Mouse (Mus musculus): ENCODE measurements around the gene Opn4. TPM values are rescaled to one million over a fixed set of nuclear protein-coding genes. Genes with fewer than 3 reads are reported as not detected.

Gene Opn4
- polyA plus RNA-seq (2014; fragmentation: Nextera tagmentation; extraction: Ambion mirVana): not detected in 2 replicates

- no peak for DNase-seq (ENCODE audit: low spot score)
- H3K4me3 ChIP-seq (ENCODE audit: low read depth, low read length): no peak within 1 kb of the TSS
- no peaks in the 10 kb centered on the region for H3K4me1 ChIP-seq (ENCODE audit: control insufficient read depth, insufficient read depth, low read length)
- H3K4me2 ChIP-seq (ENCODE audit: low read depth): no peak within 1 kb of the TSS
- H3K9ac ChIP-seq (ENCODE audit: low read length): no peak within 1 kb of the TSS
- no peaks in the 10 kb centered on the region for H3K9me3 ChIP-seq (ENCODE audit: control insufficient read depth, low read length)
- no peaks in the 10 kb centered on the region for H3K27me3 ChIP-seq (ENCODE audit: control insufficient read depth, insufficient read depth, low read length)
- H3K27ac ChIP-seq (ENCODE audit: low read depth, low read length): no peak within 1 kb of the TSS
- no peak for ATAC-seq (ENCODE audit: insufficient read depth, low FRiP score, low TSS enrichment)
- 84% methylated on average over 8 of the region's 8 CpGs for WGBS
- no peaks in the 10 kb centered on the region for H3K36me3 ChIP-seq (ENCODE audit: control insufficient read depth, insufficient read depth, low read length)
Observed at GRCm38 (mm10) chr14:34599941-34600340, at the start of gene Opn4. Opn4 (minus strand) TSS chr14:34600142.

GRCm38 (mm10) chr14:34647870-34648475 lies 48.0 kb upstream of the Opn4 start:
- no peak overlapping the region for H3K9ac ChIP-seq (ENCODE audit: low read length)
- ATAC-seq (ENCODE audit: insufficient read depth, low FRiP score, low TSS enrichment) (no peak), DNase-seq (ENCODE audit: low spot score) (no peak)
- H3K27ac ChIP-seq (ENCODE audit: low read depth, low read length): no peak overlapping the region
- no peaks in the 10 kb centered on the region for H3K9me3 ChIP-seq (ENCODE audit: control insufficient read depth, low read length)
- H3K4me2 ChIP-seq (ENCODE audit: low read depth): no peak overlapping the region
- no peaks in the 10 kb centered on the region for H3K27me3 ChIP-seq (ENCODE audit: control insufficient read depth, insufficient read depth, low read length)
- no peaks in the 10 kb centered on the region for H3K36me3 ChIP-seq (ENCODE audit: control insufficient read depth, insufficient read depth, low read length)
- 92% methylated on average over 8 of the region's 8 CpGs for WGBS
- no peaks in the 10 kb centered on the region for H3K4me1 ChIP-seq (ENCODE audit: control insufficient read depth, insufficient read depth, low read length)
- no peak overlapping the region for H3K4me3 ChIP-seq (ENCODE audit: low read depth, low read length)

- ATAC-seq (ENCODE audit: insufficient read depth, low FRiP score, low TSS enrichment) (no peak), DNase-seq (ENCODE audit: low spot score) (no peak)
- Histone ChIP-seq H3K27ac (ENCODE audit: low read depth, low read length) (no peak overlapping the region), H3K4me2 (ENCODE audit: low read depth) (no peak overlapping the region), H3K4me3 (ENCODE audit: low read depth, low read length) (no peak overlapping the region), H3K4me1 (ENCODE audit: control insufficient read depth, insufficient read depth, low read length) (no peaks in the 10 kb centered on the region), H3K9ac (ENCODE audit: low read length) (no peak overlapping the region), H3K27me3 (ENCODE audit: control insufficient read depth, insufficient read depth, low read length) (no peaks in the 10 kb centered on the region), H3K9me3 (ENCODE audit: control insufficient read depth, low read length) (no peaks in the 10 kb centered on the region), H3K36me3 (ENCODE audit: control insufficient read depth, insufficient read depth, low read length) (no peaks in the 10 kb centered on the region)
- 77% methylated on average over 7 of the region's 7 CpGs for WGBS
Observed at GRCm38 (mm10) chr14:34644140-34644539, 44.2 kb upstream of the Opn4 start.

- Histone ChIP-seq H3K4me1 (ENCODE audit: control insufficient read depth, insufficient read depth, low read length) (no peaks in the 10 kb centered on the region), H3K36me3 (ENCODE audit: control insufficient read depth, insufficient read depth, low read length) (no peaks in the 10 kb centered on the region), H3K4me3 (ENCODE audit: low read depth, low read length) (no peak overlapping the region), H3K9me3 (ENCODE audit: control insufficient read depth, low read length) (no peaks in the 10 kb centered on the region), H3K4me2 (ENCODE audit: low read depth) (no peak overlapping the region), H3K9ac (ENCODE audit: low read length) (no peak overlapping the region), H3K27me3 (ENCODE audit: control insufficient read depth, insufficient read depth, low read length) (no peaks in the 10 kb centered on the region), H3K27ac (ENCODE audit: low read depth, low read length) (no peak overlapping the region)
- ATAC-seq (ENCODE audit: insufficient read depth, low FRiP score, low TSS enrichment): no peak
- DNase-seq (ENCODE audit: low spot score): no peak
- WGBS: 91% methylated on average over 6 of the region's 6 CpGs
Observed at GRCm38 (mm10) chr14:34635721-34636120, 35.8 kb upstream of the Opn4 start.

- H3K9me3 ChIP-seq (ENCODE audit: control insufficient read depth, low read length): no peaks in the 10 kb centered on the region
- no peak for ATAC-seq (ENCODE audit: insufficient read depth, low FRiP score, low TSS enrichment)
- no peaks in the 10 kb centered on the region for H3K27me3 ChIP-seq (ENCODE audit: control insufficient read depth, insufficient read depth, low read length)
- no peak overlapping the region for H3K27ac ChIP-seq (ENCODE audit: low read depth, low read length)
- H3K4me2 ChIP-seq (ENCODE audit: low read depth): no peak overlapping the region
- no peak overlapping the region for H3K9ac ChIP-seq (ENCODE audit: low read length)
- whole genome bisulfite sequencing: 34% methylated on average over 7 of the region's 7 CpGs
- H3K4me1 ChIP-seq (ENCODE audit: control insufficient read depth, insufficient read depth, low read length): no peaks in the 10 kb centered on the region
- H3K36me3 ChIP-seq (ENCODE audit: control insufficient read depth, insufficient read depth, low read length): no peaks in the 10 kb centered on the region
- H3K4me3 ChIP-seq (ENCODE audit: low read depth, low read length): no peak overlapping the region
- no peak for DNase-seq (ENCODE audit: low spot score)
Observed at GRCm38 (mm10) chr14:34635192-34635591, 35.2 kb upstream of the Opn4 start.

GRCm38 (mm10) chr14:34632722-34633448 lies 32.9 kb upstream of the Opn4 start:
- 81% methylated on average over 10 of the region's 10 CpGs for WGBS
- H3K9me3 ChIP-seq (ENCODE audit: control insufficient read depth, low read length): no peaks in the 10 kb centered on the region
- no peak overlapping the region for H3K4me2 ChIP-seq (ENCODE audit: low read depth)
- ATAC-seq (ENCODE audit: insufficient read depth, low FRiP score, low TSS enrichment): no peak
- H3K4me3 ChIP-seq (ENCODE audit: low read depth, low read length): no peak overlapping the region
- H3K27ac ChIP-seq (ENCODE audit: low read depth, low read length): no peak overlapping the region
- no peak for DNase-seq (ENCODE audit: low spot score)
- H3K36me3 ChIP-seq (ENCODE audit: control insufficient read depth, insufficient read depth, low read length): no peaks in the 10 kb centered on the region
- H3K27me3 ChIP-seq (ENCODE audit: control insufficient read depth, insufficient read depth, low read length): no peaks in the 10 kb centered on the region
- H3K9ac ChIP-seq (ENCODE audit: low read length): no peak overlapping the region
- H3K4me1 ChIP-seq (ENCODE audit: control insufficient read depth, insufficient read depth, low read length): no peaks in the 10 kb centered on the region

GRCm38 (mm10) chr14:34626824-34627223 lies 26.9 kb upstream of the Opn4 start:
- Histone ChIP-seq H3K4me1 (ENCODE audit: control insufficient read depth, insufficient read depth, low read length) (no peaks in the 10 kb centered on the region), H3K9me3 (ENCODE audit: control insufficient read depth, low read length) (no peaks in the 10 kb centered on the region), H3K27ac (ENCODE audit: low read depth, low read length) (no peak overlapping the region), H3K4me2 (ENCODE audit: low read depth) (no peak overlapping the region), H3K4me3 (ENCODE audit: low read depth, low read length) (no peak overlapping the region), H3K9ac (ENCODE audit: low read length) (no peak overlapping the region), H3K36me3 (ENCODE audit: control insufficient read depth, insufficient read depth, low read length) (no peaks in the 10 kb centered on the region), H3K27me3 (ENCODE audit: control insufficient read depth, insufficient read depth, low read length) (no peaks in the 10 kb centered on the region)
- WGBS: 92% methylated on average over 7 of the region's 7 CpGs
- ATAC-seq (ENCODE audit: insufficient read depth, low FRiP score, low TSS enrichment) (no peak), DNase-seq (ENCODE audit: low spot score) (no peak)

GRCm38 (mm10) chr14:34623531-34624210 lies 23.7 kb upstream of the Opn4 start:
- Histone ChIP-seq H3K27ac (ENCODE audit: low read depth, low read length) (no peak overlapping the region), H3K4me1 (ENCODE audit: control insufficient read depth, insufficient read depth, low read length) (no peaks in the 10 kb centered on the region), H3K4me2 (ENCODE audit: low read depth) (no peak overlapping the region), H3K27me3 (ENCODE audit: control insufficient read depth, insufficient read depth, low read length) (no peaks in the 10 kb centered on the region), H3K36me3 (ENCODE audit: control insufficient read depth, insufficient read depth, low read length) (no peaks in the 10 kb centered on the region), H3K4me3 (ENCODE audit: low read depth, low read length) (no peak overlapping the region), H3K9ac (ENCODE audit: low read length) (no peak overlapping the region), H3K9me3 (ENCODE audit: control insufficient read depth, low read length) (no peaks in the 10 kb centered on the region)
- no peak for DNase-seq (ENCODE audit: low spot score)
- no peak for ATAC-seq (ENCODE audit: insufficient read depth, low FRiP score, low TSS enrichment)
- 80% methylated on average over 16 of the region's 16 CpGs for WGBS

Data from neural tube, embryonic 11.5 days (tissue).